Mouse (Mus musculus): ENCODE measurements around the gene Zdhhc22. TPM values are rescaled to one million over a fixed set of nuclear protein-coding genes. Genes with fewer than 3 reads are reported as not detected.

The Zdhhc22 gene
- total RNA-seq, 2 experiments from 2014 or later: not detected

GRCm38 (mm10) chr12:86938571-86938970, 51.7 kb downstream of the Zdhhc22 start:
- DNase-seq (ENCODE audit: low spot score in 2 of 2): no peak

- no peak for DNase-seq (ENCODE audit: low spot score in 2 of 2)
These were observed 53.5 kb downstream of the Zdhhc22 start for GRCm38 (mm10) chr12:86936587-86937343.

GRCm38 (mm10) chr12:86935692-86936282, 54.4 kb downstream of the Zdhhc22 start:
- DNase-seq (ENCODE audit: low spot score in 2 of 2): no peak

GRCm38 (mm10) chr12:86934748-86935147, 55.5 kb downstream of the Zdhhc22 start:
- DNase-seq (ENCODE audit: low spot score in 2 of 2): no peak

GRCm38 (mm10) chr12:86932575-86932952, 57.7 kb downstream of the Zdhhc22 start:
- peak in 1 of 2 experiments; percentile 46 for DNase-seq (ENCODE audit: low spot score in 2 of 2)

- peak; percentile 68 to 74 for DNase-seq (ENCODE audit: low spot score in 2 of 2)
These were observed 58.2 kb downstream of the Zdhhc22 start for GRCm38 (mm10) chr12:86931919-86932574.

GRCm38 (mm10) chr12:86930934-86931729, 59.1 kb downstream of the Zdhhc22 start:
- no peak for DNase-seq (ENCODE audit: low spot score in 2 of 2)

Small RNAs within 50 kb of the gene (microRNA-seq; reads per million reads assigned to microRNA genes)
- not detected for gene Gm25847

Other genes starting within 250 kb of the Zdhhc22 start
- 10 to 100 TPM; 43.2 to 44.8 TPM for gene Irf2bpl, start 105.6 kb downstream of the Zdhhc22 start, total RNA-seq (2021)
- gene Cipc, start 43.4 kb downstream of the Zdhhc22 start, total RNA-seq (2021): 10 to 100 TPM; 21.5 to 31.1 TPM
- gene Tmem63c, start 30.9 kb upstream of the Zdhhc22 start, total RNA-seq (2021): under 1 TPM; 0.10 to 0.16 TPM
- gene Ngb, start 112.1 kb upstream of the Zdhhc22 start, total RNA-seq (2021): not detected
- gene Gstz1, start 156.7 kb upstream of the Zdhhc22 start, total RNA-seq (2021): 10 to 100 TPM; 52.4 to 56.7 TPM
- gene Pomt2, start 157.5 kb upstream of the Zdhhc22 start, total RNA-seq (2021): 10 to 100 TPM; 12.3 to 14.6 TPM
- under 1 TPM; 0.36 to 0.86 TPM for gene Samd15, start 209.3 kb upstream of the Zdhhc22 start, total RNA-seq (2021)
- 1 to 10 TPM; 3.8 to 4.6 TPM for gene Tmed8, start 210.0 kb upstream of the Zdhhc22 start, total RNA-seq (2021)
- under 1 TPM in 1 of 2 experiments, not detected in 1; 0.22 TPM for gene Noxred1, start 248.3 kb upstream of the Zdhhc22 start, total RNA-seq (2021)